Mouse (Mus musculus) neural tube, embryonic 15.5 days (tissue): ENCODE measurements around the gene Slc51a. TPM values are rescaled to one million over a fixed set of nuclear protein-coding genes. Genes with fewer than 3 reads are reported as not detected.

Experiments
- ATAC-seq: fragments of 200-750 bp; cut with Nextera tagmentation; 2 replicates; pipeline ENCODE4 v1.8.0; 2017; ENCODE audit warnings: mild to moderate bottlenecking, moderate TSS enrichment, moderate library complexity; ENCODE audit not compliant: low FRiP score
- H3K27ac ChIP-seq: fragments of 300-500 bp; sonication (generic); replicated peaks from 2 replicates; pipeline ENCODE4 v1.5.1; 2015; ENCODE audit warnings: mild to moderate bottlenecking, inconsistent platforms
- H3K27me3 ChIP-seq: fragments of 300-500 bp; sonication (generic); replicated peaks from 2 replicates; pipeline ENCODE4 v1.6.1; 2015; ENCODE audit warnings: inconsistent platforms
- H3K36me3 ChIP-seq: fragments of 300-500 bp; sonication (generic); 2 replicates; pipeline ENCODE4 v1.6.1; 2015; ENCODE audit warnings: inconsistent platforms
- H3K4me1 ChIP-seq: fragments of 300-500 bp; sonication (generic); 2 replicates; pipeline ENCODE4 v1.6.1; 2015; ENCODE audit warnings: inconsistent platforms
- H3K4me2 ChIP-seq: fragments of 300-500 bp; sonication (generic); 2 replicates; pipeline ENCODE4 v1.6.1; 2015; ENCODE audit warnings: inconsistent platforms, mild to moderate bottlenecking, moderate library complexity
- H3K4me3 ChIP-seq: fragments of 300-500 bp; sonication (generic); replicated peaks from 2 replicates; pipeline ENCODE4 v1.5.1; 2015; ENCODE audit warnings: mild to moderate bottlenecking, inconsistent platforms
- H3K9ac ChIP-seq: fragments of 300-500 bp; sonication (generic); replicated peaks from 2 replicates; pipeline ENCODE4 v1.6.1; 2015; ENCODE audit warnings: mild to moderate bottlenecking, inconsistent platforms
- H3K9me3 ChIP-seq: fragments of 300-500 bp; sonication (generic); replicated peaks from 2 replicates; pipeline ENCODE4 v1.6.1; 2016; ENCODE audit warnings: inconsistent platforms
- WGBS: fragments of 180-500 bp; shearing (Covaris S2); methylation state at CpG from one replicate; pipeline ENCODE4 v1.1.7; 2015; ENCODE audit warnings: mixed read lengths; 5-methylcytosine and 5-hydroxymethylcytosine counted together
- polyA plus RNA-seq: library from polyadenylated mRNA; unstranded; fragments of >200 nt; fragmentation: Nextera tagmentation; extraction: Ambion mirVana; gene quantifications from 2 replicates; pipeline ENCODE4 v1.2.1, GENCODE M21; 2015

Gene Slc51a
- polyA plus RNA-seq, 1 experiment from 2014 or later = 0.13 TPM

- Histone ChIP-seq H3K4me2 (peak overlapping the region; percentile 42), H3K27ac (peak overlapping the region; percentile 85), H3K4me3 (peak overlapping the region; percentile 8; the same call in 1 of the 2 replicates), H3K4me1 (peaks cover 12% of the 10 kb centered on the region), H3K9ac (peak overlapping the region; percentile 29), H3K9me3 (no peaks in the 10 kb centered on the region), H3K27me3 (no peaks in the 10 kb centered on the region), H3K36me3 (no peaks in the 10 kb centered on the region)
- peak; percentile 91 for ATAC-seq
- WGBS = 10% methylated on average over 21 of the region's 21 CpGs
These were observed 28.6 kb upstream of the Slc51a start for GRCm38 (mm10) chr16:32516006-32516962.

GRCm38 (mm10) chr16:32513948-32514347 lies 26.3 kb upstream of the Slc51a start:
- no peak for ATAC-seq
- Histone ChIP-seq H3K9ac (no peak overlapping the region), H3K27me3 (no peaks in the 10 kb centered on the region), H3K4me1 (peaks cover 21% of the 10 kb centered on the region), H3K9me3 (no peaks in the 10 kb centered on the region), H3K27ac (0 out of 2 replicates have a peak overlapping the region, but pooled peaks have one; percentile 37), H3K4me3 (no peak overlapping the region), H3K4me2 (no peak overlapping the region), H3K36me3 (no peaks in the 10 kb centered on the region)
- 92% methylated on average over 6 of the region's 6 CpGs for WGBS

- H3K9me3 ChIP-seq = no peaks in the 10 kb centered on the region
- H3K36me3 ChIP-seq = no peaks in the 10 kb centered on the region
- WGBS = 86% methylated on average over 6 of the region's 6 CpGs
- ATAC-seq = no peak
- no peak overlapping the region for H3K27ac ChIP-seq
- H3K4me1 ChIP-seq = peaks cover 21% of the 10 kb centered on the region
- no peaks in the 10 kb centered on the region for H3K27me3 ChIP-seq
- no peak overlapping the region for H3K4me3 ChIP-seq
- H3K9ac ChIP-seq = no peak overlapping the region
- H3K4me2 ChIP-seq = no peak overlapping the region
These were observed 25.7 kb upstream of the Slc51a start for GRCm38 (mm10) chr16:32513401-32513800.

GRCm38 (mm10) chr16:32512921-32513320 lies 25.2 kb upstream of the Slc51a start:
- 77% methylated on average over 3 of the region's 3 CpGs for WGBS
- ATAC-seq = no peak
- Histone ChIP-seq H3K9me3 (no peaks in the 10 kb centered on the region), H3K4me1 (peaks cover 21% of the 10 kb centered on the region), H3K27me3 (no peaks in the 10 kb centered on the region), H3K27ac (no peak overlapping the region), H3K9ac (no peak overlapping the region), H3K4me2 (no peak overlapping the region), H3K36me3 (no peaks in the 10 kb centered on the region), H3K4me3 (no peak overlapping the region)

DNA sequence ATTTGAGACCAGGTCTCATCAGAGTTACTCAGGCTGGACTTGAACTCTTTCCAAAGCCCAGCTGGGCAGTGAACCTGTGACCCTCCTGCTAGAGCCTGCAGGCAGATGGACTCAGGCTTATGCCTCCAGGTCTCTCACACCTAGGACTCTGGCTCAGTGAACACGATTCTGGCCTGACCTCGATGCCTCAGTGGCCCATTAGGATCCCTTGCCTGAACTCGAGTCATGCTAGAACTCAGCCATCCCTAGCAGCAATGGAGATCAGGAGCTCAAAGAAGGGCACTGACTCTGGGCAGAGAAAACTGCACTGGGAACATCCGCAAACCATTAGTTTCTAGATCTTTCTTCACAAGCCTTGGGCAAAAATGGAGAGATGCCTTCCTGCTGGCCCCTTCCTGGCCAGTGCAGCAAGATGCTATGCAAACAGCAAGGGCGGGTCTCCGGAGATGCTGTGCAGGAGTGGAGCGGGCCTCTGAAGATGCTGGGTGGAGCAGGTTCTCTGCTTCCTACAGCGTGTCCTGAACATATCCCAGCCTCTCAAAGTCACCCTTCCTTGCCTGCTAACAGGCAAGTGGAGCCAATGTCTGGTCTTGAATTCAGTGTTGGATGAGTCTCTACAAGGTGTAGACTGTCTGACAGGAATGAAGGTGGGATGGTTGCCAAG lies 24.3 kb upstream of the Slc51a start:
- ATAC-seq = no peak
- H3K4me1 ChIP-seq = peaks cover 21% of the 10 kb centered on the region

GRCm38 (mm10) chr16:32511338-32511734 lies 23.7 kb upstream of the Slc51a start:
- Histone ChIP-seq H3K27me3 (0 out of 2 replicates have a peak, but pooled peaks cover 1% of the 10 kb centered on the region), H3K4me1 (peaks cover 16% of the 10 kb centered on the region), H3K4me2 (no peak overlapping the region), H3K4me3 (no peak overlapping the region), H3K27ac (no peak overlapping the region), H3K9ac (no peak overlapping the region), H3K9me3 (no peaks in the 10 kb centered on the region), H3K36me3 (no peaks in the 10 kb centered on the region)
- 83% methylated on average over 3 of the region's 3 CpGs for whole genome bisulfite sequencing
- ATAC-seq = no peak

More for the DNA sequence above, 24.3 kb upstream of the Slc51a start:
- no peaks in the 10 kb centered on the region for H3K9me3 ChIP-seq
- H3K4me3 ChIP-seq = no peak overlapping the region
- no peaks in the 10 kb centered on the region for H3K36me3 ChIP-seq
- H3K27ac ChIP-seq = no peak overlapping the region
- H3K4me2 ChIP-seq = no peak overlapping the region
- no peak overlapping the region for H3K9ac ChIP-seq
- 92% methylated on average over 8 of the region's 8 CpGs for WGBS
- no peaks in the 10 kb centered on the region for H3K27me3 ChIP-seq

GRCm38 (mm10) chr16:32510399-32511337 lies 23.0 kb upstream of the Slc51a start:
- 58% methylated on average over 18 of the region's 18 CpGs for WGBS
- no peak overlapping the region for H3K4me2 ChIP-seq
- H3K9ac ChIP-seq = no peak overlapping the region
- H3K36me3 ChIP-seq = no peaks in the 10 kb centered on the region
- no peak overlapping the region for H3K4me3 ChIP-seq
- H3K27ac ChIP-seq = no peak overlapping the region
- ATAC-seq = no peak
- H3K27me3 ChIP-seq = 0 out of 2 replicates have a peak, but pooled peaks cover 3% of the 10 kb centered on the region
- H3K4me1 ChIP-seq = peaks cover 9% of the 10 kb centered on the region
- no peaks in the 10 kb centered on the region for H3K9me3 ChIP-seq

DNA sequence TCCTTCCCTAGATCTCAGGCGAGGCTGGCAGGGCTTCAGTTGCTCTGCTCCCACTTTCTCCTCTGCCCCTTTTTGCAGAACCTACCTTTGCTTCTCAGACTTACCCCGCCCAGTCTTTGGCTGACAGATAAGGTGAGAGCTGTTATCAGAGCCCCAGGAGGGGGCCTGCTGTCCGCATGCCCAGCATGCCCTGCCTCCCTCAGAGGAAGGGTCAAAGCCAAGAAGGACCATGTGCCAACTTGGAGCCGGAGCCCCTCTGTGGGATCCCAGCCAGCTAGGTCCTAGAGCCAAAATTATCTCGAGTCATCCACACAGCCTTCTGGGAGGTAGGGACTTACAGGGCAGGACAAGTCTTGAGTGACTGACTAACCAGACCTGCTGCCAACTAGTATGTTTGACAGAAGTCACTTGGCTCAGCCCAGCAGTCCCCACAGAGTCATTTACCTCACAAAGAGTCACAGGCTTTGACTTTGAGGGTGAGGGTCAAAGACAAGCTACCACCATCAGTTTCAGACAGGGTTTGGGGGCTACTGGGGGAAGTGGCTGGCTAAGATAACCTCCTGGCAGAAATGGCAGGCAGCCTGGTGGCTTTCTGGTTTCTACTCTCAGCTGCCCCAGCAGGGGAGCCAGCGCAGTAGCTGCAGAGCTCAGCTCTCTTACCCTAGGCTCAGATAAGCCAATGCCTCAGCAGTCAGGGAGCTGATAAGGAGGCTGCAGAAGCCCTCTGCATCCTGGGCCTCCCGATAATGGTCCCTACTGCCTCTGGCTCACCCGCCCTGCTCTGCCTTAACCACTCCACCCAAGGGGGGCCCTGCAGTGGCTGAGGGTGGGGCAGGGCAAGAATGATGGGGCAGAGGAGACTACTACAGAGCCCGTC lies 21.6 kb upstream of the Slc51a start:
- H3K9ac ChIP-seq = no peak overlapping the region
- WGBS = 56% methylated on average over 9 of the region's 9 CpGs
- 0 out of 2 replicates have a peak overlapping the region, but pooled peaks have one; percentile 20 for H3K27ac ChIP-seq
- no peak overlapping the region for H3K4me3 ChIP-seq
- no peaks in the 10 kb centered on the region for H3K36me3 ChIP-seq
- peaks cover 9% of the 10 kb centered on the region for H3K4me1 ChIP-seq
- no peak overlapping the region for H3K4me2 ChIP-seq
- peak; percentile 21; the same call in 1 of the 2 replicates for ATAC-seq
- H3K27me3 ChIP-seq = 0 out of 2 replicates have a peak, but pooled peaks cover 3% of the 10 kb centered on the region
- no peaks in the 10 kb centered on the region for H3K9me3 ChIP-seq

- H3K9me3 ChIP-seq = no peaks in the 10 kb centered on the region
- 22% methylated on average over 3 of the region's 3 CpGs for WGBS
- H3K27me3 ChIP-seq = 0 out of 2 replicates have a peak, but pooled peaks cover 3% of the 10 kb centered on the region
- H3K4me2 ChIP-seq = no peak overlapping the region
- no peak overlapping the region for H3K4me3 ChIP-seq
- no peak overlapping the region for H3K9ac ChIP-seq
- ATAC-seq = no peak
- H3K36me3 ChIP-seq = no peaks in the 10 kb centered on the region
- H3K27ac ChIP-seq = no peak overlapping the region
- H3K4me1 ChIP-seq = peaks cover 9% of the 10 kb centered on the region
These were observed 20.9 kb upstream of the Slc51a start for GRCm38 (mm10) chr16:32508506-32509065.

GRCm38 (mm10) chr16:32508035-32508434 lies 20.4 kb upstream of the Slc51a start:
- WGBS = 92% methylated on average over 5 of the region's 5 CpGs
- H3K36me3 ChIP-seq = no peaks in the 10 kb centered on the region
- ATAC-seq = no peak
- H3K27ac ChIP-seq = no peak overlapping the region
- no peak overlapping the region for H3K4me2 ChIP-seq
- no peak overlapping the region for H3K9ac ChIP-seq
- 0 out of 2 replicates have a peak, but pooled peaks cover 3% of the 10 kb centered on the region for H3K27me3 ChIP-seq
- H3K4me1 ChIP-seq = peaks cover 9% of the 10 kb centered on the region
- no peak overlapping the region for H3K4me3 ChIP-seq
- no peaks in the 10 kb centered on the region for H3K9me3 ChIP-seq
